Mouse (Mus musculus): Measurements from ENCODE around the gene Tspyl3. TPM values are rescaled to one million over a fixed set of nuclear protein-coding genes. Genes with fewer than 3 reads are reported as not detected.

The Tspyl3 gene
- polyA plus RNA-seq, 3 experiments from 2014 or later: 23.3 to 25.2 (median 25.1) TPM

GRCm38 (mm10) chr2:153225595-153225953, 333 bp upstream of the Tspyl3 start:
- peak; percentile 17 for ATAC-seq

GRCm38 (mm10) chr2:153222566-153222965, 2.7 kb downstream of the Tspyl3 start:
- ATAC-seq: no peak

DNA sequence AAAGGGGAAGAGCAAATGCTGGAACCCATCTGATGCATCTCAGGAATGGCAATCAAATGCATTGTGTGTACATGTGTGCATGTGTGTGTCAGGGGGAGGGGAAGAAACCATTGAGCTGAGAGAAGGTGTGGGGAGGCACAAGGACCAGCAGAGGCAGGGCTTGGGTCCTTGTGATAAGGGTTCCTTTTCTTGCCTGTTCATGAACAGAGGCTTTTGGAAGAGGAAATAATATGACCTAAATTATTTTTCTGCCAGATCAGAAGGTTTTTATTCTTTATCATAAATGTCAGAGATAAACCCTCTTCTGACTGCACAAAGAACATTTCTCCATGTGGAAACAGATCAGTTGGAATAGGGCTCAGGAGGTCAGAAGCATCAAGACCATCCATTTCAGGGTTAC, 3.1 kb downstream of the Tspyl3 start:
- ATAC-seq: no peak

DNA sequence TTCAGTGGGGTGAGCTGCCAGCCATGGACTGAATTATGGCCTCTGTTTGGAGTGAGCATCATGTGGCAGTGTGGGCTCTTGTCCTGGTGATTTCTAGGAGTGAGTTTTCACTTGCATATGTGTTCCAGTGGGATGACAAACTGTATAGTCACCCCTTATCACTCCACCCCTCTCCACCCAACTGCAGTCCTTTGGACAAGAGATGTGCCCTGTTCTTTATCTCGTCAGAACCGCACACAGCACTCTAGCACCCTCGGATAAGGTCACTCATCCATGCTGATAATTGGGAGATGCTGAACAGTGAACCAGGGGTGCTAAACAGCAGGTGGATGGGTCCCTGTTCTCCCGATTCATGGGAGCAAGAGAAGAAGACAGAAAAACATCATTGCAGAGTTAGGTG, 3.6 kb downstream of the Tspyl3 start:
- ATAC-seq: no peak

GRCm38 (mm10) chr2:153218516-153218915, 6.7 kb downstream of the Tspyl3 start:
- ATAC-seq: no peak

DNA sequence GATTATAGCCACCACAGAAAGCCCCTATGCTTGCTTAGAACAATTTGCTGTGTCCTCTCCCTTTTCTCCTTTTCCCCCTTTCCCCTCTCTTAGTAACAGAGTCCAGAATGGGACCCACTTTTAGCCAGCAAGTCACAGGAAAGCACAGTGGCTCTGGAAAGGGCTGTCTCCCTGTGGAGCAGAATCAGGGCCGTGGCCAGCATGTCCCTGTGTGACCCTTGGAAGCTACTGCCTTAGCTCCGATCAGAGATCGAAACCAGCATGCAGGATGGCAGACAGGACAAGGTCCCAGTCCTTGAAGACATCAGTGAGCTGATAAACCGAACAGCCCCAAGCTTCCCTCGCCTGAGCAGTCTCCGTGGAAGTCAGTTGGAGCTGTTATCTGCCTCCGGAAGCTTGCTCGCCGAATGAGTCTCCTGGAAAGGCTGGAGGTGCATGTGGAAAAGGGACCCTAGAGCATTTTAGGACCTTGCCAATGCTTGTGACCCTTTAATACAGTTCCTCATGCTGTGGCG, 7.4 kb downstream of the Tspyl3 start:
- ATAC-seq: no peak

DNA sequence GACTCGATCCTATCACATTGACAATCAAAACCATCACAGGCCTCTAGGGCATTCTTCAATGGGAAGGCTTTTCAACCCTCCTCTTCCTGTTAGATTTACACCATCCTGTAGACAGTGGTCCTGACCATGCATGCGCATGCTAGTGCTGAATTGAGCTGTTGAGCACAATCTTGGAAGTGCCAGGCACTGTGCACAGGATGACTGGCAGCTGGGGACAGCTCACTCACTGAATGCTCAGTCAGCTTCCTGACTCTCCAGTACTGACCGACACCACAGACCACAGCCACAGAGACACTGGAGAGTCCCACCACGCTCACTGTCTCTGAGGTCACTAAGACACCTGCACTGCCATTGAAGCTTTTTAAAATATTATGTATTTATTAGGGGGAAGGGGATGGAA, 9.8 kb downstream of the Tspyl3 start:
- ATAC-seq: peak; percentile 10

- ATAC-seq: peak; percentile 91
Observed at GRCm38 (mm10) chr2:153214771-153215259, 10.4 kb downstream of the Tspyl3 start.

DNA sequence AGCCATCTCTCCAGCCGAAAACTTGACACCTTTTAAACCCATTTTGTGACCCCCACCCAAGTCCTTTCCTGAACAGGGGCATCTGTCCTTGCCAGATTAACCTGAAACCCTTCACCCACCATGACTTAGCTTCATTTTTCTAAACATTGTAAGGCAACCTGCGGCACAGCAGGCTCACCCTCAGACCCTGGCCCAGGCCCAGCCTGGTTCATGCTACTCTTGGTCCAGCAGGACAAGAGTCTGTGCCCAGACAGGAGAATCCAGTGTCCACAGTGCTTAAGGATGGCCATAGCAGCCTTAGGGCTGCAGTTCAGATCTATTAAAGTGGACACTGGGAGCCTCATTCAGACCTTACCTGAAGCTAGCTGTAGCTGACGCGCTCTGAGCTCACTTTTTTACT, 11.9 kb downstream of the Tspyl3 start:
- no peak for ATAC-seq

- peak; percentile 18 for ATAC-seq
Observed at GRCm38 (mm10) chr2:153211451-153211850, 13.8 kb downstream of the Tspyl3 start.

DNA sequence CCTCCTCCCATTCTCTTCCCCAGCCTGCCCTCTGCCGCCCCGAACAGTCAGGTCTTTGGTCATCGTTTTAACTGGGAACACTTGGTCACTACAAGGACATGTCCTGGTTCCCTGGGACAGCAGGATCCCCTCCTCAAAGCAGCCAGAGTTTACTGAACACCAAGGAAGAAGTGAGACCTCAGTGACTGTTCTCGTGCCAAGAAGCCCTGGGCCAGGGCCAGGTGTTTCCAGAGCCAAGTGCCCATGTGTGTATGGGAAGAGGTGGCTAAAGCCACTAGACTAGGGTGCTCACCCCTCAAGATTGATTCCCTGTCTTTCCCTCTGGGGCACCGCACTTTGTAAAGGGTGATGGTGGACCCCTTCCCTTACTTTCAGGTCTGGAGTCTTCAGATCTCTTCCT, 16.0 kb downstream of the Tspyl3 start:
- ATAC-seq: no peak

- no peak for ATAC-seq
Observed at GRCm38 (mm10) chr2:153208149-153208548, 17.1 kb downstream of the Tspyl3 start.

- ATAC-seq: no peak
Observed at GRCm38 (mm10) chr2:153202766-153203165, 22.5 kb downstream of the Tspyl3 start.

DNA sequence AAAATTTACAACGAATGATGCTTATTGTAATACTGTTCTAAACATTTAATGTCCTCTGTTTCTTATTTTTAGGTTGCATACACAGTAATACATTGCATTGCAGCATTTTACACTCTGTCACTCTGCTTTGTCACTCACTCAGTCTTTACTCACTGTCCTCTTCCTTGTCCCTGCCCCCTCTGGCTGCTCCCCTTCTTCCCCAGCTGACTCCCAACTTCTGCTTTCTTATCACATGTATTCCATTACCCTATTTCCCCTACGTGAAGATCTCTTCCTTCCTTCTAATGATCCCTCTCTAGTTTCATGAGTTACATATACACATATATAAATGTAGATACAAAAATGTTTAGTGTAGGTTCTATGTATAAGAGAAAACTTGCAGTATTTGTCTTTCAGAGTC, 26.1 kb downstream of the Tspyl3 start:
- no peak for ATAC-seq

- ATAC-seq: no peak
Observed at GRCm38 (mm10) chr2:153198485-153198884, 26.8 kb downstream of the Tspyl3 start.

GRCm38 (mm10) chr2:153194255-153194654, 31.0 kb downstream of the Tspyl3 start:
- no peak for ATAC-seq

DNA sequence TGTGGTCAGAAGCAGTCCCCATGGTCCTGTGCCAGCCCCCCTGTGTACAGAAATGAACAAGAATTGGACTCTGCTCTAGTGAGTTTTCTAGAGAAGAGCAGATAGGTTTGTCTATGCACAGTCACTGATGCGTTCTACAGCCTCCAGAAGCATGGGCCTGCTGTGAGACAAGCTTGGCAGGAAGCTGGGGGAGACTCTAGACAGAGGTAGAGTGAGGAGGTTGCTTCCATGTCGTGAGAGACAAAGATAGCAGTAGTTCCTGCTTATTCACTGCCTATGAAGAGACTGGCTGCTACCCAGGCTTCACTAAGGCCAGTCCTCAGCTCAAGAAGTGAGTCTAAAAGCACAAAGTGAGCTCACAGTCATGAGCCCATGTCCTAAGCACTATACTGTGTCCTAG, 34.0 kb downstream of the Tspyl3 start:
- no peak for ATAC-seq

GRCm38 (mm10) chr2:153187848-153188247, 37.4 kb downstream of the Tspyl3 start:
- ATAC-seq: no peak

DNA sequence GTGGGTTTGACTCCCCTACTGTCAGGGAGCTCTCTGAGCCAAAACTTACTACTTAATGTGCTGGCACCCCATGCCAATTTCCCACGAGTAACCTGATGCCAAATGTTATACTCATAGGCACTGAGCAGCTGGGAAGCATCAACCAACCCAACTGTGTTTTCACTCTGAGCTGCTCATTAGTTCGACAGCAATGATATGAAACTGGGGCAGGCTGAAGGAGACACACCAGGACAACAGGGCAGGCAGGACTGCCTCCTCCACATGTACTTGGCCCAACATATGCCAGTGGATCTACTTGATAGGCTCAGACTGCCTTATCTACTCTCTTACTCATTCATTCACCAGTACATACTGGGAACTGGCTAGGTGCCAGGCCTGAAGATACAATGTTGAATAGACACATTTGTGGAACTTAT, 39.1 kb downstream of the Tspyl3 start:
- no peak for ATAC-seq

- ATAC-seq: no peak
Observed at GRCm38 (mm10) chr2:153179961-153180360, 45.3 kb downstream of the Tspyl3 start.

DNA sequence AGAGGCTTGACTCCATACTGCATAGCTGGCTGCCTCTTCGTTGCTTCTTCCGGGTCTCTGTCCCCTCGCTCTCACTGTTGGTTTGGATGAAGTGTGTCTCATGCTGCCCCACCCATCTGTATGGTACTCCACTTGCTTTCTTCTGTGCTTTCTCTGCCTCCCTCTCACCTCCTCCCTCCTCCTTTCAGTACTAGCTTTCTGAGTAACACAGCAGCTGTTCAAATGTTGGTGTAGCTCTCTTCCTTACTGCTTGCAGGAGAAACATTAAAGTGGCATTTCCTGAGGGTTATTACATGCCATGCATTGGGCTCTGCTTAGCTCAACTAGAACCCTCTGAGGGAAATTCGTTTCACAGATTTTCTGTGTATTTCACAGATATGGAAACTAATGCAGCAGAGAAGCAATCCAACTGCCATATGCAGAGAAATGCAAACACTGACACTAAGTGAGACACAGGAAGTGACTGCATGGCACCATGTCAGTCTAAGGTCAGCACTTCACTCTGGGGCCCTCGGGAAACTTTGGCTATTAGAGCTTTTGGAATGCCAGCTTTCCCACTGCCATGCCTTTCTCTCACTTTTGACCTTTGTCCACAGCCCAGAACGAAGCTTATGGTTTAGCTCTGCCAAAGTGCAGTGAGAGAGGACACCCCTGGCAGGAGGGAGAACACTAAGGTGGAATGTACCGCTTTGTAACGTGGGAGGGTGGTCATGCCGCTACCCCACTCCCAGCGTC, 45.9 kb downstream of the Tspyl3 start:
- no peak for ATAC-seq

GRCm38 (mm10) chr2:153177188-153177587, 48.1 kb downstream of the Tspyl3 start:
- no peak for ATAC-seq

GRCm38 (mm10) chr2:153175995-153176570, 49.2 kb downstream of the Tspyl3 start:
- no peak for ATAC-seq
